Mouse (Mus musculus): ENCODE measurements around the gene Scrn1.

Scrn1 gene

GRCm38 (mm10) chr6:54573218-54573955, 7.1 kb upstream of the Scrn1 start:
- intact Hi-C loops (cut with DNase I) = no loop called here

GRCm38 (mm10) chr6:54569776-54570175, 3.5 kb upstream of the Scrn1 start:
- intact Hi-C loops (cut with DNase I) = no loop called here

- intact Hi-C loops (cut with DNase I) = no loop called here
Measured at GRCm38 (mm10) chr6:54566546-54566919, 244 bp upstream of the Scrn1 start.

- intact Hi-C loops (cut with DNase I) = no loop called here
Measured at GRCm38 (mm10) chr6:54565012-54565411, 1.3 kb downstream of the Scrn1 start.

- intact Hi-C loops (cut with DNase I) = no loop called here
Measured at GRCm38 (mm10) chr6:54564506-54564991, 1.7 kb downstream of the Scrn1 start.

GRCm38 (mm10) chr6:54563561-54563960, 2.7 kb downstream of the Scrn1 start:
- intact Hi-C loops (cut with DNase I) = no loop called here

GRCm38 (mm10) chr6:54562018-54562809, 4.1 kb downstream of the Scrn1 start:
- intact Hi-C loops (cut with DNase I) = no loop called here

- intact Hi-C loops (cut with DNase I) = no loop called here
Measured at GRCm38 (mm10) chr6:54558466-54558865, 7.8 kb downstream of the Scrn1 start.

GRCm38 (mm10) chr6:54557671-54558070, 8.6 kb downstream of the Scrn1 start:
- intact Hi-C loops (cut with DNase I) = no loop called here

- intact Hi-C loops (cut with DNase I) = no loop called here
Measured at GRCm38 (mm10) chr6:54555816-54556215, 10.5 kb downstream of the Scrn1 start.

- intact Hi-C loops (cut with DNase I) = no loop called here
Measured at GRCm38 (mm10) chr6:54554341-54555110, 11.8 kb downstream of the Scrn1 start.

- intact Hi-C loops (cut with DNase I) = no loop called here
Measured at GRCm38 (mm10) chr6:54553632-54554031, 12.7 kb downstream of the Scrn1 start.

GRCm38 (mm10) chr6:54552721-54553413, 13.4 kb downstream of the Scrn1 start:
- intact Hi-C loops (cut with DNase I) = no loop called here

- intact Hi-C loops (cut with DNase I) = no loop called here
Measured at GRCm38 (mm10) chr6:54550801-54551323, 15.4 kb downstream of the Scrn1 start.

GRCm38 (mm10) chr6:54549311-54549710, 17.0 kb downstream of the Scrn1 start:
- intact Hi-C loops (cut with DNase I) = no loop called here

GRCm38 (mm10) chr6:54548314-54549019, 17.8 kb downstream of the Scrn1 start:
- intact Hi-C loops (cut with DNase I) = no loop called here

GRCm38 (mm10) chr6:54543646-54544045, 22.6 kb downstream of the Scrn1 start:
- intact Hi-C loops (cut with DNase I) = no loop called here

- intact Hi-C loops (cut with DNase I) = no loop called here
Measured at GRCm38 (mm10) chr6:54542836-54543235, 23.5 kb downstream of the Scrn1 start.

GRCm38 (mm10) chr6:54540252-54540887, 25.9 kb downstream of the Scrn1 start:
- intact Hi-C loops (cut with DNase I) = no loop called here

GRCm38 (mm10) chr6:54539396-54539795, 26.9 kb downstream of the Scrn1 start:
- intact Hi-C loops (cut with DNase I) = no loop called here

Measured in adrenal gland (tissue).